Mouse (Mus musculus) liver, adult 2 months (tissue): ENCODE data around the gene Ttc3. TPM values are rescaled to one million over a fixed set of nuclear protein-coding genes. Genes with fewer than 3 reads are reported as not detected.

Experiments
- DNase-seq: peaks from one replicate; pipeline ENCODE4 v3.0.0-alpha.2; 2011; ENCODE audit warnings: low read depth, low spot score; ENCODE audit errors: extremely low read depth
- H3K27ac ChIP-seq: fragments of 200-500 bp; replicated peaks from 2 replicates; pipeline ENCODE4 v1.5.1; 2012; ENCODE audit warnings: low read depth, mild to moderate bottlenecking, control low read depth, inconsistent platforms, low read length; ENCODE audit not compliant: insufficient read depth
- H3K27me3 ChIP-seq: fragments of 200-500 bp; 2 replicates; pipeline ENCODE4 v1.6.1; 2012; ENCODE audit warnings: mild to moderate bottlenecking, moderate library complexity, low read length, inconsistent platforms; ENCODE audit not compliant: control insufficient read depth, insufficient read depth
- H3K36me3 ChIP-seq: fragments of 200-500 bp; 2 replicates; pipeline ENCODE4 v1.6.1; 2012; ENCODE audit warnings: low read length, inconsistent platforms; ENCODE audit not compliant: control insufficient read depth, insufficient read depth
- H3K4me1 ChIP-seq: fragments of 200-500 bp; 2 replicates; pipeline ENCODE4 v1.6.1; 2011; ENCODE audit warnings: low read length; ENCODE audit not compliant: control insufficient read depth, insufficient read depth
- H3K4me3 ChIP-seq: fragments of 200-500 bp; 2 replicates; pipeline ENCODE4 v1.5.1; 2011; ENCODE audit warnings: low read depth, mild to moderate bottlenecking, control low read depth, low read length, moderate library complexity; ENCODE audit not compliant: insufficient read depth
- H3K79me2 ChIP-seq: fragments of 200-500 bp; 2 replicates; pipeline ENCODE4 v1.6.1; 2012; ENCODE audit warnings: inconsistent platforms, mild to moderate bottlenecking, low read length, moderate library complexity; ENCODE audit not compliant: control insufficient read depth, insufficient read depth
- H3K9ac ChIP-seq: fragments of 200-500 bp; 2 replicates; pipeline ENCODE4 v1.6.1; 2012; ENCODE audit warnings: low read depth, mild to moderate bottlenecking, control low read depth, inconsistent platforms, low read length
- CTCF ChIP-seq: fragments of 200-500 bp; IDR thresholded peaks from 2 replicates; pipeline ENCODE4 v1.5.1; 2011; ENCODE audit warnings: low read depth, low read length, control low read depth
- POLR2A ChIP-seq: fragments of 200-500 bp; IDR thresholded peaks from 2 replicates; pipeline ENCODE4 v1.6.1; 2011; ENCODE audit warnings: low read length, control low read depth; ENCODE audit not compliant: insufficient read depth; ENCODE audit errors: extremely low read depth
- WGBS: fragments of 180-500 bp; shearing (Covaris S2); methylation state at CpG from one replicate; pipeline ENCODE4 v1.1.7; 2018; 5-methylcytosine and 5-hydroxymethylcytosine counted together
- polyA plus RNA-seq: library from polyadenylated mRNA; depleted of rRNA; stranded (reverse); fragments of >200 nt; gene quantifications from 2 replicates; pipeline ENCODE4 v1.2.3, GENCODE M21; 2012
- total RNA-seq: library from RNA; depleted of rRNA; stranded (reverse); fragments of >200 nt; gene quantifications from 2 replicates; pipeline ENCODE4 v1.2.3, GENCODE M21; 2014

Ttc3 gene
- total and polyA plus RNA-seq, 2 experiments = 9.3 to 26.7 TPM

GRCm38 (mm10) chr16:94363814-94364213 is 6.6 kb upstream of the Ttc3 start:
- Histone ChIP-seq H3K36me3 (0 out of 2 replicates have a peak, but pooled peaks cover 2% of the 10 kb centered on the region), H3K27ac (no peak overlapping the region), H3K4me3 (no peak overlapping the region), H3K79me2 (no peaks in the 10 kb centered on the region), H3K4me1 (no peaks in the 10 kb centered on the region), H3K27me3 (no peaks in the 10 kb centered on the region), H3K9ac (no peak overlapping the region)
- DNase-seq = no peak
- WGBS = 90% methylated on average over 4 of the region's 4 CpGs
- TF ChIP-seq POLR2A (no peak), CTCF (no peak)

- peaks cover 9% of the 10 kb centered on the region; the same call in 1 of the 2 replicates for H3K4me1 ChIP-seq
- no peak overlapping the region for H3K4me3 ChIP-seq
- DNase-seq = no peak
- H3K27me3 ChIP-seq = no peaks in the 10 kb centered on the region
- H3K27ac ChIP-seq = no peak overlapping the region
- no peak for TF ChIP-seq POLR2A
- no peak for TF ChIP-seq CTCF
- H3K79me2 ChIP-seq = no peaks in the 10 kb centered on the region
- no peak overlapping the region for H3K9ac ChIP-seq
- H3K36me3 ChIP-seq = 0 out of 2 replicates have a peak, but pooled peaks cover 2% of the 10 kb centered on the region
- WGBS = 93% methylated on average over 3 of the region's 3 CpGs
These were observed 5.0 kb upstream of the Ttc3 start for GRCm38 (mm10) chr16:94365435-94365834.

- Histone ChIP-seq H3K27me3 (no peaks in the 10 kb centered on the region), H3K79me2 (0 out of 2 replicates have a peak, but pooled peaks cover 6% of the 10 kb centered on the region), H3K9ac (peak overlapping the region; percentile 91), H3K27ac (peak overlapping the region; percentile 95), H3K4me3 (peak overlapping the region; percentile 78), H3K4me1 (peaks cover 9% of the 10 kb centered on the region; the same call in 1 of the 2 replicates), H3K36me3 (0 out of 2 replicates have a peak, but pooled peaks cover 2% of the 10 kb centered on the region)
- no peak for TF ChIP-seq CTCF
- TF ChIP-seq POLR2A = no peak
- peak; percentile 48 for DNase-seq
- WGBS = 4% methylated on average over 6 of the region's 6 CpGs
These were observed 734 bp upstream of the Ttc3 start for GRCm38 (mm10) chr16:94369596-94370172.

- Histone ChIP-seq H3K9ac (peak overlapping the region; percentile 91), H3K4me3 (peak overlapping the region; percentile 78), H3K36me3 (0 out of 2 replicates have a peak, but pooled peaks cover 2% of the 10 kb centered on the region), H3K27me3 (no peaks in the 10 kb centered on the region), H3K79me2 (peaks cover 9% of the 10 kb centered on the region; the same call in 1 of the 2 replicates), H3K4me1 (peaks cover 9% of the 10 kb centered on the region; the same call in 1 of the 2 replicates), H3K27ac (peak overlapping the region; percentile 42; the same call in 1 of the 2 replicates)
- TF ChIP-seq CTCF = no peak
- no peak for TF ChIP-seq POLR2A
- DNase-seq = peak; percentile 38
- under 1% methylated on average over 43 of the region's 43 CpGs for WGBS
These were observed 490 bp downstream of the Ttc3 start for GRCm38 (mm10) chr16:94370915-94371300.

GRCm38 (mm10) chr16:94371301-94371931 is 998 bp downstream of the Ttc3 start, which contains the start of gene Pigp:
Gene Pigp, minus strand, starts transcription at chr16:94371842.
- H3K79me2 ChIP-seq = peaks cover 9% of the 10 kb centered on the region; the same call in 1 of the 2 replicates
- peak within 1 kb of the TSS; percentile 42; the same call in 1 of the 2 replicates for H3K27ac ChIP-seq
- peak; percentile 10; the same call in 1 of the 2 replicates for TF ChIP-seq CTCF
- no peak for TF ChIP-seq POLR2A
- 0 out of 2 replicates have a peak, but pooled peaks cover 2% of the 10 kb centered on the region for H3K36me3 ChIP-seq
- WGBS = 0% methylated on average over 35 of the region's 43 CpGs
- peak within 1 kb of the TSS; percentile 91 for H3K9ac ChIP-seq
- H3K27me3 ChIP-seq = no peaks in the 10 kb centered on the region
- DNase-seq = peak; percentile 77
- H3K4me3 ChIP-seq = peak within 1 kb of the TSS; percentile 78
- peaks cover 9% of the 10 kb centered on the region; the same call in 1 of the 2 replicates for H3K4me1 ChIP-seq

- no peak for DNase-seq
- 89% methylated on average over 1 of the region's 1 CpGs for WGBS
- H3K27ac ChIP-seq = no peak overlapping the region
- H3K27me3 ChIP-seq = no peaks in the 10 kb centered on the region
- no peak for TF ChIP-seq CTCF
- no peak for TF ChIP-seq POLR2A
- no peaks in the 10 kb centered on the region for H3K4me1 ChIP-seq
- H3K36me3 ChIP-seq = no peaks in the 10 kb centered on the region
- no peak overlapping the region for H3K9ac ChIP-seq
- no peak overlapping the region for H3K4me3 ChIP-seq
- H3K79me2 ChIP-seq = peaks cover 21% of the 10 kb centered on the region; the same call in 1 of the 2 replicates
These were observed 9.0 kb downstream of the Ttc3 start for GRCm38 (mm10) chr16:94379386-94379785.
